Mouse (Mus musculus) heart, adult 2 months (tissue): Measurements from ENCODE around the gene Mc1r. TPM values are rescaled to one million over a fixed set of nuclear protein-coding genes. Genes with fewer than 3 reads are reported as not detected.

Source experiments
- DNase-seq, 2 experiments: peaks; one replicate each; pipeline ENCODE4 v3.0.0; 2021
- H3K27ac ChIP-seq: fragments of 200-600 bp; 2 replicates; pipeline ENCODE4 v1.8.1; 2022
- H3K27me3 ChIP-seq: fragments of 200-500 bp; 2 replicates; pipeline ENCODE4 v1.6.1; 2012; ENCODE audit warnings: mild to moderate bottlenecking, low read length, inconsistent platforms, mixed read lengths; ENCODE audit not compliant: control insufficient read depth, insufficient read depth
- H3K36me3 ChIP-seq: fragments of 200-500 bp; 2 replicates; pipeline ENCODE4 v1.6.1; 2012; ENCODE audit warnings: low read length, inconsistent platforms; ENCODE audit not compliant: control insufficient read depth, insufficient read depth
- H3K4me1 ChIP-seq: fragments of 200-500 bp; 2 replicates; pipeline ENCODE4 v1.6.1; 2011; ENCODE audit warnings: low read length; ENCODE audit not compliant: control insufficient read depth, insufficient read depth
- H3K4me3 ChIP-seq: fragments of 200-600 bp; 2 replicates; pipeline ENCODE4 v1.8.1; 2022
- H3K79me2 ChIP-seq: fragments of 200-500 bp; replicated peaks from 2 replicates; pipeline ENCODE4 v1.6.1; 2012; ENCODE audit warnings: mild to moderate bottlenecking, inconsistent platforms, low read length, moderate library complexity, mixed read lengths; ENCODE audit not compliant: control insufficient read depth, insufficient read depth
- H3K9ac ChIP-seq: fragments of 200-500 bp; 2 replicates; pipeline ENCODE4 v1.6.1; 2012; ENCODE audit warnings: low read depth, mild to moderate bottlenecking, control low read depth, inconsistent platforms, low read length, mixed read lengths
- CTCF ChIP-seq: fragments of 200-600 bp; IDR thresholded peaks from 2 replicates; pipeline ENCODE4 v1.8.1; 2022; ENCODE audit warnings: antibody characterized with exemption, mild to moderate bottlenecking, moderate library complexity
- EP300 ChIP-seq: fragments of 200-500 bp; IDR thresholded peaks from 2 replicates; pipeline ENCODE4 v1.6.1; 2011; ENCODE audit warnings: low read depth, low read length, control low read depth; ENCODE audit not compliant: insufficient read depth
- POLR2A ChIP-seq: fragments of 200-500 bp; IDR thresholded peaks from 2 replicates; pipeline ENCODE4 v1.6.1; 2011; ENCODE audit warnings: mild to moderate bottlenecking, low read depth, low read length, control low read depth; ENCODE audit not compliant: insufficient read depth
- WGBS: fragments of 180-500 bp; shearing (Covaris S2); methylation state at CpG from one replicate; pipeline ENCODE4 v1.1.7; 2018; 5-methylcytosine and 5-hydroxymethylcytosine counted together
- intact Hi-C: fragments of 180-260 bp; cut with DNase I; formaldehyde crosslinking; loops from one replicate; pipeline ENCODE4 v1.15.1; 2025
- polyA plus RNA-seq: library from polyadenylated mRNA; depleted of rRNA; stranded (reverse); fragments of >200 nt; gene quantifications from 2 replicates; pipeline ENCODE4 v1.2.3, GENCODE M21; 2012
- total RNA-seq, 2 experiments: library from RNA; stranded (reverse); gene quantifications; 2 replicates each; pipeline ENCODE4 v1.2.3; 2021

Gene Mc1r
- total and polyA plus RNA-seq, 3 experiments = not detected

- peaks cover 2% of the 10 kb centered on the region; the same call in 1 of the 2 replicates for H3K4me1 ChIP-seq
- DNase-seq = no peak
- intact Hi-C loops = loop anchor here (5.0 kb wide), 1 partner anchor 102 kb away; the partner anchor contains the start of gene Fanca
- WGBS = 83% methylated on average over 4 of the region's 4 CpGs
- H3K9ac ChIP-seq = no peak overlapping the region
- no peak overlapping the region for H3K4me3 ChIP-seq
- TF ChIP-seq POLR2A = no peak
- TF ChIP-seq EP300 = no peak
- no peak for TF ChIP-seq CTCF
- H3K27me3 ChIP-seq = peaks cover 2% of the 10 kb centered on the region; the same call in 1 of the 2 replicates
- no peaks in the 10 kb centered on the region for H3K79me2 ChIP-seq
- H3K36me3 ChIP-seq = no peaks in the 10 kb centered on the region
- no peak overlapping the region for H3K27ac ChIP-seq
Measured at GRCm38 (mm10) chr8:123419711-123420110, 12.8 kb downstream of the Mc1r start.

- no peak overlapping the region for H3K4me3 ChIP-seq
- TF ChIP-seq EP300 (no peak), CTCF (no peak), POLR2A (no peak)
- no peak overlapping the region for H3K27ac ChIP-seq
- 91% methylated on average over 34 of the region's 34 CpGs for WGBS
- no peak overlapping the region for H3K9ac ChIP-seq
- intact Hi-C loops = loop anchor here (5.0 kb wide), 1 partner anchor 103 kb away; the partner anchor contains the start of gene Fanca
- no peaks in the 10 kb centered on the region for H3K79me2 ChIP-seq
- peaks cover 2% of the 10 kb centered on the region; the same call in 1 of the 2 replicates for H3K27me3 ChIP-seq
- H3K4me1 ChIP-seq = peaks cover 2% of the 10 kb centered on the region; the same call in 1 of the 2 replicates
- H3K36me3 ChIP-seq = no peaks in the 10 kb centered on the region
- no peak for DNase-seq
Measured at GRCm38 (mm10) chr8:123420525-123421281, 13.8 kb downstream of the Mc1r start.

- intact Hi-C loops = loop anchor here (5.0 kb wide), 1 partner anchor 104 kb away; the partner anchor contains the start of gene Fanca
- WGBS = 81% methylated on average over 19 of the region's 19 CpGs
- no peak for TF ChIP-seq POLR2A
- TF ChIP-seq EP300 = no peak
- no peak for TF ChIP-seq CTCF
Measured at GRCm38 (mm10) chr8:123421325-123421724, 14.4 kb downstream of the Mc1r start.

GRCm38 (mm10) chr8:123422056-123422780 lies 15.3 kb downstream of the Mc1r start:
- H3K9ac ChIP-seq = no peak overlapping the region
- 7% methylated on average over 17 of the region's 17 CpGs for WGBS
- peak overlapping the region; percentile 33; the same call in 1 of the 2 replicates for H3K4me3 ChIP-seq
- H3K27ac ChIP-seq = no peak overlapping the region
- H3K36me3 ChIP-seq = no peaks in the 10 kb centered on the region
- peak; percentile 63 to 64 for DNase-seq
- H3K4me1 ChIP-seq = peaks cover 2% of the 10 kb centered on the region; the same call in 1 of the 2 replicates
- TF ChIP-seq POLR2A (no peak), EP300 (no peak), CTCF (peak; percentile 90)
- H3K79me2 ChIP-seq = no peaks in the 10 kb centered on the region
- intact Hi-C loops = loop anchor here (5.0 kb wide), 1 partner anchor 105 kb away; the partner anchor contains the start of gene Fanca
- H3K27me3 ChIP-seq = peaks cover 2% of the 10 kb centered on the region; the same call in 1 of the 2 replicates

More at GRCm38 (mm10) chr8:123421325-123421724, 14.4 kb downstream of the Mc1r start:
- Histone ChIP-seq H3K9ac (no peak overlapping the region), H3K27ac (no peak overlapping the region), H3K4me1 (peaks cover 2% of the 10 kb centered on the region; the same call in 1 of the 2 replicates), H3K4me3 (no peak overlapping the region), H3K36me3 (no peaks in the 10 kb centered on the region), H3K79me2 (no peaks in the 10 kb centered on the region), H3K27me3 (peaks cover 2% of the 10 kb centered on the region; the same call in 1 of the 2 replicates)
- DNase-seq = no peak

GRCm38 (mm10) chr8:123422781-123423159 lies 15.9 kb downstream of the Mc1r start:
- no peak for TF ChIP-seq EP300
- TF ChIP-seq CTCF = no peak
- no peak for TF ChIP-seq POLR2A
- Histone ChIP-seq H3K27ac (no peak overlapping the region), H3K4me3 (no peak overlapping the region), H3K9ac (no peak overlapping the region), H3K36me3 (no peaks in the 10 kb centered on the region), H3K4me1 (peaks cover 2% of the 10 kb centered on the region; the same call in 1 of the 2 replicates), H3K79me2 (no peaks in the 10 kb centered on the region), H3K27me3 (peaks cover 2% of the 10 kb centered on the region; the same call in 1 of the 2 replicates)
- 22% methylated on average over 3 of the region's 3 CpGs for WGBS
- no peak for DNase-seq
- intact Hi-C loops = loop anchor here (5.0 kb wide), 1 partner anchor 105 kb away; the partner anchor contains the start of gene Fanca
